Mouse (Mus musculus) G1E (cell line): ENCODE data around the gene Hdx. TPM values are rescaled to one million over a fixed set of nuclear protein-coding genes. Genes with fewer than 3 reads are reported as not detected.

Experiments
- ATAC-seq: 2 replicates; pipeline ENCODE4 v1.8.0; 2016; ENCODE audit warnings: mild to moderate bottlenecking; ENCODE audit not compliant: insufficient number of reproducible peaks, poor library complexity, low FRiP score, severe bottlenecking; ENCODE audit errors: extremely low read depth
- DNase-seq: peaks from one replicate; pipeline ENCODE4 v3.0.0; 2012; ENCODE audit warnings: low spot score
- H3K27me3 ChIP-seq: 2 replicates; pipeline ENCODE4 v1.6.1; 2012; ENCODE audit warnings: mild to moderate bottlenecking, low read length, inconsistent platforms; ENCODE audit not compliant: insufficient read depth
- H3K36me3 ChIP-seq: replicated peaks from 2 replicates; pipeline ENCODE3; 2012; ENCODE audit warnings: mild to moderate bottlenecking, inconsistent platforms
- H3K4me1 ChIP-seq: 2 replicates; pipeline ENCODE4 v1.6.1; 2012; ENCODE audit warnings: low read depth, low read length, inconsistent platforms, mixed read lengths; ENCODE audit not compliant: insufficient read depth
- H3K4me3 ChIP-seq: 2 replicates; pipeline ENCODE4 v1.5.1; 2012; ENCODE audit warnings: low read depth, mild to moderate bottlenecking, inconsistent platforms, low read length, moderate library complexity, mixed read lengths
- H3K9me3 ChIP-seq: replicated peaks from 2 replicates; pipeline ENCODE4 v1.6.1; 2012; ENCODE audit warnings: inconsistent platforms
- CTCF ChIP-seq: IDR thresholded peaks from 2 replicates; pipeline ENCODE4 v1.5.1; 2012; ENCODE audit warnings: low read depth, low read length, inconsistent platforms, mixed read lengths
- GATA1 ChIP-seq: IDR thresholded peaks from 2 replicates; pipeline ENCODE4 v1.6.1; 2012; ENCODE audit warnings: borderline replicate concordance, low read length, inconsistent platforms, mixed read lengths
- GATA2 ChIP-seq: IDR thresholded peaks from 2 replicates; pipeline ENCODE4 v1.6.1; 2012; ENCODE audit warnings: low read depth, low read length, inconsistent platforms, borderline replicate concordance
- POLR2AphosphoS5 ChIP-seq: IDR thresholded peaks from 2 replicates; pipeline ENCODE4 v1.6.1; 2012; ENCODE audit warnings: low read depth, low read length, inconsistent platforms; ENCODE audit not compliant: insufficient replicate concordance
- TAL1 ChIP-seq: conservative IDR thresholded peaks from 2 replicates; pipeline ENCODE4 v1.6.1; 2012; ENCODE audit warnings: low read depth, low read length, inconsistent platforms, mixed read lengths
- polyA plus RNA-seq: library from polyadenylated mRNA; stranded (reverse); fragments of >175 nt; gene quantifications from 2 replicates; pipeline ENCODE4 v1.2.3, GENCODE M21; 2012
- total RNA-seq, 2 experiments: library from RNA; stranded (forward) in 1 of 2; stranded (reverse) in 1 of 2; fragments of 200-1000 nt in 1 of 2; fragments of >200 nt in 1 of 2; fragmentation: Nextera tagmentation in 1 of 2; gene quantifications; 2 replicates each; pipeline ENCODE4 v1.2.3; 2014 to 2017

Gene Hdx
- total RNA-seq (2014; fragmentation: Nextera tagmentation): not detected in 2 replicates
- under 0.01 and 0.06 TPM in 2 replicates for total RNA-seq (2017)
- polyA plus RNA-seq: not detected in 2 replicates

DNA sequence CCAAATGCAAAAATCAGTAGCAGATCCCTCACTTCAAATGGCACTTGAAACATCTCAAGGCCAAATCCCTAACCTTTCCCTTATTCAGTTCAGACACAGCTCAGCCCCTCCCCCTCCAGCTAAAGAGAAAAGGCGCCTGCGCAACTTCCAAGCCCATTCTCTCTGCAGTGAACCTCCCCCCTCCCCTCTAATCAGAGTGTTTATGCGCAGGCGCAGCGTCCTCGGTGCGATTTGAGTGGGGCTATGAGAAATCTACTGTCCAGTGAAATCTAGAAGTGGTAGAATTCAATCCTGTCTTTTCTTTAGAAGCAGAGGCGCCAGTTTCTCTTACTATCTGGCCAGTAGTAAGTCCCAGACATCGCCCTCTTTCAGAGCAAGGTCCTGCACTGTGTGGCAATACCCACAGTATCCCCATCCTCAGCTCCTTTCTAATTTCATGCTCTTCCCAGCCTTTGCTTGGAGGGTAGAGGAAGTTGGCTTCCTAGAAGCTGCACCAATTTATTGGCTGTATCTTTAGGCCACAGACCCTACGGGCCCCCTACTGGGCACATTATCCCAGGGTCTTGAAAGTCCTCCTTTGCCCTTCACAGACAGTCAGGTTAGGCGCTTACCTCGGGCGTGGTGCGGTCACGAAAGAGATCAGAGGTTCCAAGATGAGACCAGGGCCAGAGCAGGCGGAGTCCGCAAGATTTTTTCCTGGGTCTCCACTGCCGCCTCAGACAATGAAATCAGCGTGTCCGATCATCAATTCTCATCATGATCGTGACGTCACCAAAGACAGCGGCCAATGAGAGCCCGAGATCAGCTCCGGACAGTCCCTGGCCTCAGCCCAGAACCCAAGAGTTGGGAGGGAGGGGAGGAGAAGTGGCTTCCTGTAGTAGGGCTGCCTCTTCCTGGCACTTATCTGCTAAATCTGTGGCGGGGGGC is at the start of gene Hdx:
Hdx (minus strand) TSS at position 724 of the 927 bp plus-strand sequence.
- TF ChIP-seq POLR2AphosphoS5 (no peak), TAL1 (no peak), GATA1 (no peak), CTCF (no peak), GATA2 (no peak)
- H3K4me1 ChIP-seq: no peaks in the 10 kb centered on the region
- H3K4me3 ChIP-seq: no peak within 1 kb of the TSS
- ATAC-seq (no peak), DNase-seq (no peak)
- no peaks in the 10 kb centered on the region for H3K9me3 ChIP-seq
- no peaks in the 10 kb centered on the region for H3K36me3 ChIP-seq
- no peaks in the 10 kb centered on the region for H3K27me3 ChIP-seq

GRCm38 (mm10) chrX:111685665-111686064 is 11.2 kb downstream of the Hdx start:
- no peaks in the 10 kb centered on the region for H3K27me3 ChIP-seq
- ATAC-seq (no peak), DNase-seq (no peak)
- no peak overlapping the region for H3K4me3 ChIP-seq
- TF ChIP-seq TAL1 (no peak), POLR2AphosphoS5 (no peak), GATA1 (no peak), GATA2 (no peak), CTCF (no peak)
- H3K9me3 ChIP-seq: no peaks in the 10 kb centered on the region
- no peaks in the 10 kb centered on the region for H3K36me3 ChIP-seq
- no peaks in the 10 kb centered on the region for H3K4me1 ChIP-seq

GRCm38 (mm10) chrX:111671685-111672084 is 25.2 kb downstream of the Hdx start:
- DNase-seq (no peak), ATAC-seq (no peak)
- H3K4me3 ChIP-seq: no peak overlapping the region
- no peaks in the 10 kb centered on the region for H3K4me1 ChIP-seq
- H3K36me3 ChIP-seq: no peaks in the 10 kb centered on the region
- TF ChIP-seq TAL1: no peak
- TF ChIP-seq POLR2AphosphoS5: no peak
- no peak for TF ChIP-seq GATA1
- TF ChIP-seq CTCF: no peak
- no peak for TF ChIP-seq GATA2
- H3K27me3 ChIP-seq: no peaks in the 10 kb centered on the region
- no peaks in the 10 kb centered on the region for H3K9me3 ChIP-seq

GRCm38 (mm10) chrX:111660381-111660780 is 36.5 kb downstream of the Hdx start:
- no peak for ATAC-seq
- no peak for DNase-seq
- Histone ChIP-seq H3K4me3 (no peak overlapping the region), H3K27me3 (no peaks in the 10 kb centered on the region), H3K36me3 (no peaks in the 10 kb centered on the region), H3K9me3 (no peaks in the 10 kb centered on the region), H3K4me1 (no peaks in the 10 kb centered on the region)
- TF ChIP-seq POLR2AphosphoS5: no peak
- TF ChIP-seq TAL1: no peak
- no peak for TF ChIP-seq CTCF
- no peak for TF ChIP-seq GATA1
- TF ChIP-seq GATA2: no peak

GRCm38 (mm10) chrX:111658671-111659070 is 38.2 kb downstream of the Hdx start:
- Histone ChIP-seq H3K4me1 (no peaks in the 10 kb centered on the region), H3K36me3 (no peaks in the 10 kb centered on the region), H3K4me3 (no peak overlapping the region), H3K27me3 (no peaks in the 10 kb centered on the region), H3K9me3 (no peaks in the 10 kb centered on the region)
- DNase-seq (no peak), ATAC-seq (no peak)
- TF ChIP-seq CTCF (no peak), TAL1 (no peak), GATA1 (no peak), POLR2AphosphoS5 (no peak), GATA2 (no peak)

- Histone ChIP-seq H3K27me3 (no peaks in the 10 kb centered on the region), H3K4me1 (no peaks in the 10 kb centered on the region), H3K36me3 (no peaks in the 10 kb centered on the region), H3K4me3 (no peak overlapping the region), H3K9me3 (no peaks in the 10 kb centered on the region)
- TF ChIP-seq GATA1: no peak
- TF ChIP-seq GATA2: no peak
- no peak for TF ChIP-seq TAL1
- no peak for DNase-seq
- ATAC-seq: no peak
These were observed 51.9 kb downstream of the Hdx start for GRCm38 (mm10) chrX:111644945-111645344.
